Mouse (Mus musculus): ENCODE measurements around the gene Sipa1l3. TPM values are rescaled to one million over a fixed set of nuclear protein-coding genes. Genes with fewer than 3 reads are reported as not detected.
A peak's percentile ranks its signal among the peaks of the same experiment; 100 is the strongest.

The Sipa1l3 gene
- polyA plus RNA-seq, 1 experiment, result 29.4 TPM

DNA sequence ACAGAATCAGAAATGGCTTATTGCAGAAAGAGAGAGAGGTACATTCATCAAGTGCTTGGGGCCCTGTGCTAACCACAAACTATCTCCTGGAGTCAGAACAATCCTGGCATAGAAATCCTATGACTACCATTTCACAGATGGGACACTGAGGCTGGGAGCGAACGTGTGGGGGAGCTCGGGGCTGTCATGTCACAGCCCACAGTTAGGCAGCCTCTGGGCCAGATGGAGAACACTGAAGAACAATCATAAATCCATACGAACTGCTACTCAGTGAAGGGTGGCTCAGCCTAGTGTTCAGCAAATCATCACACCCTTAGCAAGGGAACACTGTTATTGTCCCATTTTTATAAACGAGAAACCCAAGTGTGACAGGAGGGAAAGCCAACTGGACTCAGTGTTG lies 1.3 kb downstream of the Sipa1l3 start:
- Histone ChIP-seq H3K36me3 (ENCODE audit: control insufficient read depth, insufficient read depth, low read length, poor library complexity, severe bottlenecking) (no peaks in the 10 kb centered on the region), H3K9ac (ENCODE audit: low read depth, poor library complexity, severe bottlenecking) (no peak overlapping the region), H3K27ac (ENCODE audit: insufficient read depth, low read length) (no peak overlapping the region), H3K27me3 (ENCODE audit: control insufficient read depth, insufficient read depth, low read length, poor library complexity, severe bottlenecking) (no peaks in the 10 kb centered on the region), H3K4me3 (ENCODE audit: low read depth, low read length) (no peak overlapping the region), H3K9me3 (replicated peaks; ENCODE audit: control insufficient read depth, insufficient read depth, low read length, poor library complexity, severe bottlenecking) (no peaks in the 10 kb centered on the region), H3K4me1 (ENCODE audit: control insufficient read depth, insufficient read depth, low read length) (peaks cover 5% of the 10 kb centered on the region)
- TF ChIP-seq EP300 (IDR thresholded peaks at IDR 0.05; ENCODE audit: insufficient read depth, low read depth, low read length) (no peak), POLR2A (IDR thresholded peaks at IDR 0.05; ENCODE audit: insufficient read depth, low read length) (no peak), CTCF (IDR thresholded peaks at IDR 0.05; ENCODE audit: low read depth, low read length) (no peak)

DNA sequence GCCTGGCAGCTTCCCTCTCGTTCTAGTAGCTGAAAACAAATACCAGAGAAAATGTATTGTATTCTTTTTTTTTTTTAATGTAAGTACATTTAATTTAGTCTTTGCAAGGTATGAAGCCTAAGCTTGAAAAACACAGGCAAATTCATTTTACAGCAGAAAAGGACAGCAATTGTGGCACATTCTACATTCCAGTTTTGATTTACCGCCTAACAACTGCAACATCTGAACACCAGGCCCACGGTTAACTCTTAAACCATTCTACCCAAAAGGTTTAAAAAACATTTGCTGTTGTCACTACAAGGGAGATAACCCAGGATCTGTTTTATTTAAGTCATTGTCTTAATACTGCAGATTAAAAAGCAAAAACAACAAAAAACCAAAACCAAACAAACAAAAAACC lies 2.8 kb downstream of the Sipa1l3 start:
- no peaks in the 10 kb centered on the region for H3K27me3 ChIP-seq (ENCODE audit: control insufficient read depth, insufficient read depth, low read length, poor library complexity, severe bottlenecking)
- H3K4me1 ChIP-seq (ENCODE audit: control insufficient read depth, insufficient read depth, low read length), result peaks cover 7% of the 10 kb centered on the region
- H3K27ac ChIP-seq (ENCODE audit: insufficient read depth, low read length), result no peak overlapping the region
- no peak for TF ChIP-seq POLR2A (IDR thresholded peaks at IDR 0.05; ENCODE audit: insufficient read depth, low read length)
- no peak for TF ChIP-seq CTCF (IDR thresholded peaks at IDR 0.05; ENCODE audit: low read depth, low read length)
- TF ChIP-seq EP300 (IDR thresholded peaks at IDR 0.05; ENCODE audit: insufficient read depth, low read depth, low read length), result no peak
- H3K4me3 ChIP-seq (ENCODE audit: low read depth, low read length), result no peak overlapping the region
- no peak overlapping the region for H3K9ac ChIP-seq (ENCODE audit: low read depth, poor library complexity, severe bottlenecking)
- no peaks in the 10 kb centered on the region for H3K9me3 ChIP-seq (replicated peaks; ENCODE audit: control insufficient read depth, insufficient read depth, low read length, poor library complexity, severe bottlenecking)
- no peaks in the 10 kb centered on the region for H3K36me3 ChIP-seq (ENCODE audit: control insufficient read depth, insufficient read depth, low read length, poor library complexity, severe bottlenecking)

DNA sequence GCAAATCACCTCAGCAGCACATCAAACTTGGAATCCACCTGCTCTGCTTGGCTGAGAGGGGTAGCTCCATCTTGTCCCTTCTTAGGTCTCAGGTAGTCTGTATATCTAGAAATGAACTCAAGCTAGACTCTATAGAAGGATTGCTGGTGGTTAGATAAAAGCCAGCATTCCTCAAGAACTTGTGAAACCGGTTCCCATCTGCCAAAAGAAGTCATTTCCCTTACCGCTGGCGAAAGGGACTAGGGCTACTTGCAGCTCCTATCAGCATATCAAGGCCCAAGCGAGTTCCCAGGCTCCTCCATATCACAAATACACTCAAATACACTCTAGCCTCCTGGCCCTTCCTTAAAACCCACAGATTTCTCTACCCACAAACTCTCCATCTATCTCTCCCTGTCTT lies 5.7 kb downstream of the Sipa1l3 start:
- no peak overlapping the region for H3K9ac ChIP-seq (ENCODE audit: low read depth, poor library complexity, severe bottlenecking)
- no peaks in the 10 kb centered on the region for H3K36me3 ChIP-seq (ENCODE audit: control insufficient read depth, insufficient read depth, low read length, poor library complexity, severe bottlenecking)
- H3K27me3 ChIP-seq (ENCODE audit: control insufficient read depth, insufficient read depth, low read length, poor library complexity, severe bottlenecking), result no peaks in the 10 kb centered on the region
- no peaks in the 10 kb centered on the region for H3K9me3 ChIP-seq (replicated peaks; ENCODE audit: control insufficient read depth, insufficient read depth, low read length, poor library complexity, severe bottlenecking)
- peaks cover 13% of the 10 kb centered on the region for H3K4me1 ChIP-seq (ENCODE audit: control insufficient read depth, insufficient read depth, low read length)
- H3K27ac ChIP-seq (ENCODE audit: insufficient read depth, low read length), result peak overlapping the region; percentile 69
- H3K4me3 ChIP-seq (ENCODE audit: low read depth, low read length), result no peak overlapping the region
- no peak for TF ChIP-seq CTCF (IDR thresholded peaks at IDR 0.05; ENCODE audit: low read depth, low read length)
- no peak for TF ChIP-seq EP300 (IDR thresholded peaks at IDR 0.05; ENCODE audit: insufficient read depth, low read depth, low read length)
- no peak for TF ChIP-seq POLR2A (IDR thresholded peaks at IDR 0.05; ENCODE audit: insufficient read depth, low read length)

DNA sequence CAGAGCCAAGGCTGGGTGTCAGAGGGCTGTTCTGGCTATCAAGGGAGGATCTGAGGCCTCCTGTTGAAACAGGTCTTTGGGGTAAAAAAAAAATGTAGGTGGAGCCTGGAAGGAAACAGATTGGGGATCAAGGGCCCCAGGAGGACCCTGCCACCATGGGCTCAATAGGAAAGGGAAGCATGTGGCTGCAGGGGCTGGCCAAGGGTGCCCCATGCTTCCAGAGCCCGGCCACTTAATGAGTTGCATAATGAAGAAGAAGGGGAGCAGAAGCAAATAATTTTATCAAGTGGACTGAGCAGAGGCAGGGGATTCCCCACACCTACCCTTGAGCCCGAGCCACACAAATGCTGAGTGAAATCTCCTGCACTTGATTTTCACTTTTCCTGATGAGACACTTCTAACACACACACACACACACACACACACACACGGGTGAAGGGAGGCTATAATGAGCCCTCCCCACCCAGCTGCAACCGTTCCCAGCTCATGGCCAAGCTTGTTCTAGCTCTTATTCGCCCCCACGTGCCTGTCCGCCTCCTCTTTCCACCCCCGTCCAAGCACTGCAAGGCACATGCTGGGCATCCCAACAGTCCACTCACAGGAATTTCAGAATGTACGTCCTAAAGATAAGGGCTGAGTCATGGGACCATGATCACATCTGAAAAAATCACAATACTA lies 6.7 kb downstream of the Sipa1l3 start:
- no peak overlapping the region; the same call in 1 of the 2 replicates for H3K27ac ChIP-seq (ENCODE audit: insufficient read depth, low read length)
- no peaks in the 10 kb centered on the region for H3K9me3 ChIP-seq (replicated peaks; ENCODE audit: control insufficient read depth, insufficient read depth, low read length, poor library complexity, severe bottlenecking)
- H3K9ac ChIP-seq (ENCODE audit: low read depth, poor library complexity, severe bottlenecking), result no peak overlapping the region
- no peak for TF ChIP-seq POLR2A (IDR thresholded peaks at IDR 0.05; ENCODE audit: insufficient read depth, low read length)
- H3K36me3 ChIP-seq (ENCODE audit: control insufficient read depth, insufficient read depth, low read length, poor library complexity, severe bottlenecking), result no peaks in the 10 kb centered on the region
- H3K4me3 ChIP-seq (ENCODE audit: low read depth, low read length), result no peak overlapping the region
- peaks cover 13% of the 10 kb centered on the region for H3K4me1 ChIP-seq (ENCODE audit: control insufficient read depth, insufficient read depth, low read length)
- H3K27me3 ChIP-seq (ENCODE audit: control insufficient read depth, insufficient read depth, low read length, poor library complexity, severe bottlenecking), result no peaks in the 10 kb centered on the region

DNA sequence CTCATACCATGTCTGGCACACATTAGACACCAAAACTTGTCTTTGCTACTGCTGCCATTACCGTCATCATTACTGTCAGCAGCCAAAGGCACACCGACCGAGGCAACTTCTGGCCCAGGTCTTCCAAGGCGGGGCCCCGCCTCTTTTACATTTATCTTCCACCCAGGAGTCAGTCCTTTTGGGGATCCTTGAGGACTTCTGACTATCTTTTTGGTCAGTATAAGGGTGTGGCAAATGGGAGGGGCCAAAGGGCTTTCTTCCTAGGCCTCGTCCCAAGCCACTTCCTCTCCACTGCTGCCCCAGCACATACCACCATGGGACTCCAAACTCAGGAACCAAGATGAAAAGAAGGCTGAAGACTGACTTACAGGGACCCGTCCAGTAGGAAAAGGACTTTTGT lies 9.9 kb downstream of the Sipa1l3 start:
- H3K36me3 ChIP-seq (ENCODE audit: control insufficient read depth, insufficient read depth, low read length, poor library complexity, severe bottlenecking), result no peaks in the 10 kb centered on the region
- H3K9ac ChIP-seq (ENCODE audit: low read depth, poor library complexity, severe bottlenecking), result no peak overlapping the region
- H3K4me1 ChIP-seq (ENCODE audit: control insufficient read depth, insufficient read depth, low read length), result peaks cover 18% of the 10 kb centered on the region
- no peaks in the 10 kb centered on the region for H3K9me3 ChIP-seq (replicated peaks; ENCODE audit: control insufficient read depth, insufficient read depth, low read length, poor library complexity, severe bottlenecking)
- no peaks in the 10 kb centered on the region for H3K27me3 ChIP-seq (ENCODE audit: control insufficient read depth, insufficient read depth, low read length, poor library complexity, severe bottlenecking)
- TF ChIP-seq EP300 (IDR thresholded peaks at IDR 0.05; ENCODE audit: insufficient read depth, low read depth, low read length), result no peak
- no peak for TF ChIP-seq CTCF (IDR thresholded peaks at IDR 0.05; ENCODE audit: low read depth, low read length)
- TF ChIP-seq POLR2A (IDR thresholded peaks at IDR 0.05; ENCODE audit: insufficient read depth, low read length), result no peak
- no peak overlapping the region for H3K27ac ChIP-seq (ENCODE audit: insufficient read depth, low read length)
- no peak overlapping the region for H3K4me3 ChIP-seq (ENCODE audit: low read depth, low read length)

DNA sequence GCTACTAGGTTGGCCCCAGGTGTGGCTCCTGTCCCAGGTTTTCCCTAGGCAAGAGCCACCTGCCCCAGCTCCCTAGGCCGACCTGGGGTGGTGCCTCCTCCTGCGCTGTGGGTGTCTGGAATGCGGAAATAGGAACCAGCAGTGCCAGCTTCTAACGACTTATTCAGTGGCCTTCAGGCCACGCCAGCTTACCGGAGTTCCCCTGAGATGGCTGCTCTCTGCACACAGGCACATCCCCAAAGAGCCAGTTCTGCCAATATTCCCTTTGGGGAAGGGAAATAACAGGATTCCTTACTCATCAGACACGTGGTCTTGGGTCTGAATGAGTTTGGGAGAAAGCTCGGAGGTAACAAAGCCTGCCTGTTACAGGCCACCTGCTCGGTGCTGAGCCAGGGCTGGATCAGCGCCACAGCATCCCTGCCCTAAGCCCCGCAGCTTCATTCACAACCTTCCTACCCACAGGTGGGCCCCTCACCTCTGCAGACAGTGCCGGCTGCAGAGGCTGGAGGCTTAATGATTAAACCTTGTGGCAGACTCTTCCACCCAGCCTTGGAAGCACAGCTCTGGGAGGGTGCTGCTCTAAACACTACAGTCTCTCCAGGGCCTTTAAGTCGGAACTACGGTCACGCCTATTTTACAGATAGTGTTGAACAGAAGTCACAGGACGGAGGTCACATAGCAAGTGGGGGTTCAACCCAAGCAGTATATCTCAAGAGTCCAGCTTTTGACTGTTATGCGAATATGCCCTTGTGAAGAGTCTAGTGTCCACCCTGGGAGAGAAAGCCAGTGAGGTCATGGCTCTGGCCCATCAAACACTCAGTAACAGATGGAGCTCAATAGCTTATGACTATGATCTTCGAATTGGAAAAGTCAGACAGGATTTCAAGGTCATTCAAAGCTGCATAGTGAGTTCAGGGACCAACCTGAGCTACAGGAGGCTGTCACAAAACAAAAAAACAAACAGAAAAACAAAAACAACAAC lies 12.8 kb downstream of the Sipa1l3 start:
- peaks cover 11% of the 10 kb centered on the region for H3K4me1 ChIP-seq (ENCODE audit: control insufficient read depth, insufficient read depth, low read length)
- H3K36me3 ChIP-seq (ENCODE audit: control insufficient read depth, insufficient read depth, low read length, poor library complexity, severe bottlenecking), result no peaks in the 10 kb centered on the region
- H3K9ac ChIP-seq (ENCODE audit: low read depth, poor library complexity, severe bottlenecking), result peak overlapping the region; percentile 25; the same call in 1 of the 2 replicates
- H3K4me3 ChIP-seq (ENCODE audit: low read depth, low read length), result peak overlapping the region; percentile 10
- H3K9me3 ChIP-seq (replicated peaks; ENCODE audit: control insufficient read depth, insufficient read depth, low read length, poor library complexity, severe bottlenecking), result no peaks in the 10 kb centered on the region
- H3K27ac ChIP-seq (ENCODE audit: insufficient read depth, low read length), result peak overlapping the region; percentile 32; the same call in 1 of the 2 replicates
- H3K27me3 ChIP-seq (ENCODE audit: control insufficient read depth, insufficient read depth, low read length, poor library complexity, severe bottlenecking), result no peaks in the 10 kb centered on the region
- TF ChIP-seq CTCF (IDR thresholded peaks at IDR 0.05; ENCODE audit: low read depth, low read length) (no peak), POLR2A (IDR thresholded peaks at IDR 0.05; ENCODE audit: insufficient read depth, low read length) (no peak), EP300 (IDR thresholded peaks at IDR 0.05; ENCODE audit: insufficient read depth, low read depth, low read length) (no peak)
